Comparison of ENCODE assay signal across 19 mouse cellular contexts in the genomic region with DNA sequence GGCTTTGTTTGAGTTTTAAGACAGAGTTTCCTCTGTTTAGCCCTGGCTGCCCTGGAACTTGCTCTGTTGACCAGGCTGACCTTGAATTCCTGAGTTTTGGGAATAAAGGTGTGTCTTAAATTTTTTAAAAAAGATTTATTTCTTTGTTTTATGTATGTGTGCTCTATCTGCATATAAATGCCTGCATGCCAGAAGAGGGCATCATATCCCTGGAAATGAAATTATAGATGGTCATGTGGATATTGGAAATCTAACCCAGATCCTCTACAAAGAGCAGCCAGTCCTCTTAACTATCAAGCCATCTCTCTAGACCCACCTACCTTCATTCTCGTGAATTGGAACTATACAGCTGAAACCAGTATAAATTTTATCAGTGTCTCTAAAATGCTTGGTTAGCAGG. TPM values are rescaled to one million over a fixed set of nuclear protein-coding genes. Genes with fewer than 3 reads are reported as not detected.
DNase-seq lines count a peak whose midpoint lies in the region; ATAC-seq and TF ChIP-seq lines count a peak whose summit lies in the region.
"Had no signal": no experiment of that assay in that cellular context is flagged by ENCODE, and none has a peak within 500 bp of the region (broad histone marks: within the 10 kb centered on the region; RNA-seq: fewer than 3 reads in every experiment).

No protein-coding gene starts in this region.

- 74% methylated on average over 1 of the region's 1 CpGs for WGBS in heart, postnatal 0 days
- WGBS in heart, embryonic 11.5 days (ENCODE audit: insufficient replicate concordance), result 68% methylated on average over 1 of the region's 1 CpGs

- H3K4me3 ChIP-seq in heart, postnatal 0 days (ENCODE audit: low read depth, low read length), result no peak overlapping the region
- H3K4me3 ChIP-seq in heart, embryonic 11.5 days (ENCODE audit: low read depth, low read length), result no peak overlapping the region
- no peak overlapping the region for H3K4me3 ChIP-seq in left cerebral cortex, adult 2 months
- H3K4me3 ChIP-seq: embryonic facial prominence, embryonic 10.5 days; heart, embryonic 12.5 days; midbrain, embryonic 13.5 days had no signal

- CTCF ChIA-PET in Patski (lab: Charles Lee), result no interaction called here

- H3K27ac ChIP-seq in heart, postnatal 0 days (ENCODE audit: low read depth), result no peak overlapping the region
- no peak overlapping the region for H3K27ac ChIP-seq in heart, embryonic 11.5 days (ENCODE audit: low read depth, low read length)
- H3K27ac ChIP-seq in left cerebral cortex, adult 2 months, result no peak overlapping the region
- H3K27ac ChIP-seq: embryonic facial prominence, embryonic 10.5 days; macrophage; midbrain, embryonic 13.5 days had no signal

- H3K36me3 ChIP-seq in heart, postnatal 0 days (replicated peaks; ENCODE audit: control insufficient read depth, insufficient read depth, low read length), result no peaks in the 10 kb centered on the region
- no peaks in the 10 kb centered on the region for H3K36me3 ChIP-seq in heart, embryonic 11.5 days (ENCODE audit: control insufficient read depth, insufficient read depth, low read length)
- H3K36me3 ChIP-seq: embryonic facial prominence, embryonic 10.5 days; G1E; heart, embryonic 12.5 days; midbrain, embryonic 13.5 days had no signal

- intact Hi-C loops in left cerebral cortex, adult 2 months (cut with DNase I), result loop anchor here (5.0 kb wide), 1 partner anchor 347 kb away; no protein-coding TSS in a partner anchor

- no peak for DNase-seq in heart, postnatal 0 days (ENCODE audit: low spot score)
- DNase-seq in left cerebral cortex, adult 2 months (ENCODE audit: extremely low spot score in 1 of 2, low spot score in 2 of 2), result no peak
- DNase-seq in left cerebral cortex, adult 18-20 months (ENCODE audit: low spot score in 2 of 2), result no peak
- DNase-seq in 416B (ENCODE audit: low read depth), result peak; percentile 40
- DNase-seq in Patski (ENCODE audit: low read depth, low spot score), result no peak
- DNase-seq in thymus, postnatal 0 days (ENCODE audit: low spot score), result no peak
- DNase-seq: adrenal gland, adult 8-10 months; cerebellum, adult 11-12 months; heart, postnatal 36 days; liver, postnatal 0 days had no signal

- H3K27me3 ChIP-seq in heart, postnatal 0 days (ENCODE audit: control insufficient read depth, insufficient read depth, low read length), result no peaks in the 10 kb centered on the region
- H3K27me3 ChIP-seq in heart, embryonic 11.5 days (ENCODE audit: control insufficient read depth, insufficient read depth, low read length), result no peaks in the 10 kb centered on the region
- no peaks in the 10 kb centered on the region for H3K27me3 ChIP-seq in Patski
- H3K27me3 ChIP-seq: heart, embryonic 12.5 days; midbrain, embryonic 13.5 days had no signal

- 0 out of 2 replicates have a peak, but pooled peaks have one; percentile 4 for TF ChIP-seq CTCF in heart, postnatal 0 days (IDR thresholded peaks at IDR 0.05; ENCODE audit: low read depth)
- TF ChIP-seq CTCF in left cerebral cortex, adult 2 months (IDR thresholded peaks at IDR 0.05), result peak; percentile 35
- TF ChIP-seq CTCF in Patski (IDR thresholded peaks at IDR 0.05), result peak; percentile 37

- in situ Hi-C loops in Patski (cut with MboI; ENCODE audit: low pct_unique_long_range_greater_than_20kb), result loop anchor here (5.0 to 10.0 kb wide), 2 partner anchors 67 to 354 kb away; no protein-coding TSS in a partner anchor

- no peaks in the 10 kb centered on the region for H3K4me1 ChIP-seq in heart, postnatal 0 days (ENCODE audit: control insufficient read depth, insufficient read depth)
- H3K4me1 ChIP-seq in heart, embryonic 11.5 days (ENCODE audit: control insufficient read depth, insufficient read depth, low read length), result no peaks in the 10 kb centered on the region
- H3K4me1 ChIP-seq: heart, embryonic 12.5 days; midbrain, embryonic 13.5 days had no signal

- H3K9me3 ChIP-seq in heart, postnatal 0 days (replicated peaks; ENCODE audit: control insufficient read depth, low read length), result no peaks in the 10 kb centered on the region
- H3K9me3 ChIP-seq in heart, embryonic 11.5 days (replicated peaks; ENCODE audit: control insufficient read depth, low read length), result no peaks in the 10 kb centered on the region
- H3K9me3 ChIP-seq: embryonic facial prominence, embryonic 10.5 days; G1E; midbrain, embryonic 13.5 days had no signal

- H3K4me2 ChIP-seq in heart, postnatal 0 days (ENCODE audit: low read depth, low read length), result no peak overlapping the region
- H3K4me2 ChIP-seq in heart, embryonic 11.5 days, result no peak overlapping the region
- H3K4me2 ChIP-seq: heart, embryonic 12.5 days; midbrain, embryonic 13.5 days had no signal

- POLR2A ChIA-PET in Patski (lab: Charles Lee), result no interaction called here

- no peak for TF ChIP-seq EP300 in heart, postnatal 0 days (IDR thresholded peaks at IDR 0.05; ENCODE audit: low read depth)

- no peak overlapping the region for H3K9ac ChIP-seq in heart, postnatal 0 days (replicated peaks; ENCODE audit: low read depth, low read length)
- no peak overlapping the region for H3K9ac ChIP-seq in heart, embryonic 11.5 days (ENCODE audit: low read depth, low read length)
- H3K9ac ChIP-seq: heart, embryonic 12.5 days; liver, postnatal 0 days; midbrain, embryonic 13.5 days had no signal

- no peak for ATAC-seq in heart, postnatal 0 days (ENCODE audit: insufficient read depth, low read depth)
- no peak for ATAC-seq in heart, embryonic 11.5 days (replicated peaks; ENCODE audit: insufficient number of reproducible peaks, low FRiP score, low TSS enrichment)
- no peak for ATAC-seq in Patski
- ATAC-seq: forebrain, embryonic 16.5 days; hindbrain, embryonic 16.5 days; liver, postnatal 0 days; midbrain, embryonic 13.5 days had no signal

RNA-seq across cellular contexts. Expression of gene Epcam, which starts 35.1 kb away (rescaled TPM):
- not detected in 2 replicates for total RNA-seq in heart, postnatal 0 days (2014; rRNA removed; ENCODE audit: low replicate concordance)
- polyA plus RNA-seq in heart, postnatal 0 days (2015; fragmentation: Nextera tagmentation; extraction: Ambion mirVana), result 0.20 and 1.4 TPM in 2 replicates
- polyA plus RNA-seq in heart, embryonic 11.5 days (2014; fragmentation: Nextera tagmentation; extraction: Ambion mirVana), result 4.1 and 7.1 TPM in 2 replicates
- under 1 TPM in 1 of 2 experiments, not detected in 1; 0.20 TPM for total RNA-seq in left cerebral cortex, adult 2 months (2021)
- not detected for total RNA-seq in left cerebral cortex, adult 18-20 months (2021)
- 0.30 TPM for polyA plus RNA-seq in Patski (2021)
- polyA plus RNA-seq in thymus, postnatal 0 days (2015; fragmentation: Nextera tagmentation; extraction: Ambion mirVana), result 95.8 and 102 TPM in 2 replicates
- total RNA-seq: G1E; gastrocnemius, adult 8-10 months; heart, postnatal 36 days had no signal
- polyA plus RNA-seq: G1E, macrophage had no signal

Comparison
In these comparisons a context has a peak if more than half of its experiments do, and no peak if none do; other contexts are left out.
1. RNA of gene Epcam, which starts 35.1 kb away (polyA plus RNA-seq): 95.8 to 102 TPM in thymus, postnatal 0 days; 4.1 to 7.1 TPM in heart, embryonic 11.5 days, 0.30 TPM in Patski (single experiment) and 0.20 to 1.4 TPM in heart, postnatal 0 days; every median in the first group is over 10 times any median in the second.
2. Peak in every context shown above with its lines, with median percentiles within 50 percentile points of each other: CTCF ChIP-seq.